Mouse (Mus musculus) intestine, postnatal 0 days (tissue): Measurements from ENCODE around the gene Cdc42bpa. TPM values are rescaled to one million over a fixed set of nuclear protein-coding genes. Genes with fewer than 3 reads are reported as not detected.
A peak's percentile ranks its signal among the peaks of the same experiment; 100 is the strongest.

Source experiments
- ATAC-seq: fragments of 200-750 bp; cut with Nextera tagmentation; 2 replicates; pipeline ENCODE4 v1.8.0; 2017; ENCODE audit warnings: mild to moderate bottlenecking, moderate TSS enrichment, moderate library complexity
- H3K27ac ChIP-seq: fragments of 300-500 bp; sonication (generic); 2 replicates; pipeline ENCODE4 v1.5.1; 2014; ENCODE audit warnings: mild to moderate bottlenecking, low read depth, low read length, moderate library complexity
- H3K27me3 ChIP-seq: fragments of 300-500 bp; sonication (generic); replicated peaks from 2 replicates; pipeline ENCODE4 v1.6.1; 2014; ENCODE audit warnings: low read length, mixed read lengths; ENCODE audit not compliant: control insufficient read depth, insufficient read depth
- H3K36me3 ChIP-seq: fragments of 300-500 bp; sonication (generic); 2 replicates; pipeline ENCODE4 v1.6.1; 2014; ENCODE audit warnings: mild to moderate bottlenecking, moderate library complexity; ENCODE audit not compliant: control insufficient read depth, insufficient read depth
- H3K4me1 ChIP-seq: fragments of 300-500 bp; sonication (generic); replicated peaks from 2 replicates; pipeline ENCODE4 v1.6.1; 2014; ENCODE audit warnings: antibody characterized with exemption, low read length, mixed read lengths; ENCODE audit not compliant: control insufficient read depth, insufficient read depth
- H3K4me2 ChIP-seq: fragments of 300-500 bp; sonication (generic); replicated peaks from 2 replicates; pipeline ENCODE4 v1.6.1; 2014; ENCODE audit warnings: low read depth, mild to moderate bottlenecking, moderate library complexity
- H3K4me3 ChIP-seq: fragments of 300-500 bp; sonication (generic); 2 replicates; pipeline ENCODE4 v1.5.1; 2014; ENCODE audit warnings: low read depth, low read length
- H3K9ac ChIP-seq: fragments of 300-500 bp; sonication (generic); 2 replicates; pipeline ENCODE4 v1.6.1; 2014; ENCODE audit warnings: mild to moderate bottlenecking, low read depth, low read length
- H3K9me3 ChIP-seq: fragments of 300-500 bp; sonication (generic); 2 replicates; pipeline ENCODE4 v1.6.1; 2016; ENCODE audit warnings: mixed run types; ENCODE audit not compliant: control insufficient read depth
- CTCF ChIP-seq: sonication (generic); IDR thresholded peaks from 2 replicates; pipeline ENCODE4 v1.5.1; 2016; ENCODE audit warnings: low read depth, mild to moderate bottlenecking, control low read depth, antibody characterized with exemption, moderate library complexity
- WGBS: fragments of 180-500 bp; shearing (Covaris S2); extraction: QIAGEN DNeasy Blood & Tissue Kit; methylation state at CpG from one replicate; pipeline ENCODE4 v1.1.7; 2014; 5-methylcytosine and 5-hydroxymethylcytosine counted together
- polyA plus RNA-seq: library from polyadenylated mRNA; unstranded; fragments of >200 nt; fragmentation: Nextera tagmentation; extraction: Ambion mirVana; gene quantifications from 2 replicates; pipeline ENCODE4 v1.2.1, GENCODE M21; 2015

Gene Cdc42bpa
- polyA plus RNA-seq, 1 experiment from 2014 or later = 9.2 TPM

- no peak for TF ChIP-seq CTCF
- WGBS = 63% methylated on average over 6 of the region's 6 CpGs
- Histone ChIP-seq H3K36me3 (no peaks in the 10 kb centered on the region), H3K27ac (no peak overlapping the region), H3K4me1 (no peaks in the 10 kb centered on the region), H3K27me3 (no peaks in the 10 kb centered on the region), H3K9me3 (no peaks in the 10 kb centered on the region), H3K4me3 (no peak overlapping the region), H3K9ac (no peak overlapping the region), H3K4me2 (no peak overlapping the region)
- ATAC-seq = no peak
Measured at GRCm38 (mm10) chr1:179926240-179926639, 34.0 kb upstream of the Cdc42bpa start.

- Histone ChIP-seq H3K27ac (no peak overlapping the region), H3K4me1 (no peaks in the 10 kb centered on the region), H3K4me3 (no peak overlapping the region), H3K4me2 (no peak overlapping the region), H3K9me3 (no peaks in the 10 kb centered on the region), H3K9ac (no peak overlapping the region), H3K36me3 (no peaks in the 10 kb centered on the region), H3K27me3 (no peaks in the 10 kb centered on the region)
- no peak for ATAC-seq
- 77% methylated on average over 6 of the region's 6 CpGs for WGBS
- no peak for TF ChIP-seq CTCF
Measured at GRCm38 (mm10) chr1:179927102-179927501, 33.2 kb upstream of the Cdc42bpa start.

GRCm38 (mm10) chr1:179928822-179929221 is 31.4 kb upstream of the Cdc42bpa start:
- Histone ChIP-seq H3K4me3 (no peak overlapping the region), H3K27ac (no peak overlapping the region), H3K4me1 (no peaks in the 10 kb centered on the region), H3K4me2 (no peak overlapping the region), H3K27me3 (no peaks in the 10 kb centered on the region), H3K9ac (no peak overlapping the region), H3K9me3 (no peaks in the 10 kb centered on the region), H3K36me3 (no peaks in the 10 kb centered on the region)
- no peak for ATAC-seq
- peak; percentile 61 for TF ChIP-seq CTCF
- WGBS = 55% methylated on average over 7 of the region's 7 CpGs

- no peak overlapping the region for H3K27ac ChIP-seq
- no peaks in the 10 kb centered on the region for H3K27me3 ChIP-seq
- 59% methylated on average over 3 of the region's 3 CpGs for WGBS
- H3K4me1 ChIP-seq = no peaks in the 10 kb centered on the region
- TF ChIP-seq CTCF = no peak
- no peak overlapping the region for H3K4me2 ChIP-seq
- no peak overlapping the region for H3K9ac ChIP-seq
- no peak overlapping the region for H3K4me3 ChIP-seq
- no peak for ATAC-seq
- no peaks in the 10 kb centered on the region for H3K36me3 ChIP-seq
- no peaks in the 10 kb centered on the region for H3K9me3 ChIP-seq
Measured at GRCm38 (mm10) chr1:179931247-179931646, 29.0 kb upstream of the Cdc42bpa start.

GRCm38 (mm10) chr1:179934064-179934463 is 26.2 kb upstream of the Cdc42bpa start:
- Histone ChIP-seq H3K9me3 (no peaks in the 10 kb centered on the region), H3K27ac (no peak overlapping the region), H3K4me3 (no peak overlapping the region), H3K36me3 (no peaks in the 10 kb centered on the region), H3K27me3 (no peaks in the 10 kb centered on the region), H3K4me2 (no peak overlapping the region), H3K9ac (no peak overlapping the region), H3K4me1 (no peaks in the 10 kb centered on the region)
- ATAC-seq = no peak
- no peak for TF ChIP-seq CTCF
- WGBS = 79% methylated on average over 3 of the region's 3 CpGs

- Histone ChIP-seq H3K9me3 (no peaks in the 10 kb centered on the region), H3K9ac (no peak overlapping the region), H3K36me3 (no peaks in the 10 kb centered on the region), H3K27ac (no peak overlapping the region), H3K4me2 (no peak overlapping the region; the same call in 1 of the 2 replicates), H3K4me1 (no peaks in the 10 kb centered on the region), H3K27me3 (no peaks in the 10 kb centered on the region), H3K4me3 (no peak overlapping the region)
- 75% methylated on average over 23 of the region's 23 CpGs for WGBS
- no peak for ATAC-seq
- no peak for TF ChIP-seq CTCF
Measured at GRCm38 (mm10) chr1:179940071-179940786, 20.0 kb upstream of the Cdc42bpa start.
